Mouse (Mus musculus) megakaryocyte, embryonic 14.5 days (primary cell): ENCODE results near the gene Tulp3.

Experiments used
- FLI1 ChIP-seq: IDR thresholded peaks from 2 replicates; pipeline ENCODE4 v1.6.1; 2012; ENCODE audit warnings: low read length, inconsistent platforms, mixed read lengths
- GATA1 ChIP-seq: IDR thresholded peaks from 3 replicates; pipeline ENCODE4 v1.6.1; 2012; ENCODE audit warnings: mixed read lengths, low read length, inconsistent platforms, borderline replicate concordance

DNA sequence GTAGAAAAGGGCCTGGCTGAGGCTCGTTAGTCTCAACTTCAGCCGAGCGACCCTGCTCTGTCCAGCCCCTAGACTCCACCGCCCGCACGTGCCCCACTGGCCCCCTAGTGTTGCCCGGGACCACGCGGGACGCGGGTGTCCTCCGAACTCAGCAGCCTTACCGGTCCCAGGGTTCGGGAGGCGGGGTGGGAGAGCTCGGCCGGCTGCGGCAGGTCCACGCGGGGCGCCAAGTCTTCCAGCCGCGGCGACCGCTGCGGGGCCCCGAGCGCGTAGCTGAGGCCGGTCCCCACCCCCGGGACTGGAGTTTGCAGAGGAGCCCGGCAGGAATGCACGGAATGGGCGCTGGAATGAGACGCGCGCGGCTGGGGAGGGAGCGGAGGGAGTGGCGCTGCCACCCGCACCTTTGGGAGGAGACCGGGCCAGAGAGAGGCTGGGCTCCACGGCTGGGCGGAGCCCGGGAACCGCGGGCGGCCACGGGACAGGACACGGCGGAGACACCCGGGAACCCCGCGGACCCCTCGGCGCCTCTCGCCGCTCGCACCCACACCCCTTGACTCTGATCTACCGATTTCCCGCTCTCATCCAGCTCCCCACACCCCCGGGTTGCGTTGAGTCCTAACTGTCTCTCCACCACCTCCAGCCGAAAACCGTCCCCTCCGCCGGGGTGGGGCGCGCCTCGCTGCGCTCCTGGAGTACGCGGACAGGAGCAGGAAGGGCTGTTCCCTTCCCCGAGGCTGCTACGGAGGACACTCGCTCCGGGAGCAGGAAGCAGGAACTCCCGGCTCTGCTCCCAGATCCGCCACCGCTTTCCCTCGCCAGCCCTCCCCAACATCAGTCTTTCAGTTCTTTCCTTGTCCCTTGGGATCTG, 55.3 kb downstream of the Tulp3 start, which contains the start of gene Tead4:
- no peak for TF ChIP-seq GATA1
- TF ChIP-seq FLI1 = no peak
